Mouse (Mus musculus) hindbrain, embryonic 15.5 days (tissue): ENCODE measurements around the gene Map6d1. TPM values are rescaled to one million over a fixed set of nuclear protein-coding genes. Genes with fewer than 3 reads are reported as not detected.

ENCODE experiments used
- ATAC-seq: fragments of 200-750 bp; cut with Nextera tagmentation; 2 replicates; pipeline ENCODE4 v1.8.0; 2017; ENCODE audit warnings: low read depth, moderate number of reproducible peaks, moderate TSS enrichment; ENCODE audit not compliant: low FRiP score
- H3K27ac ChIP-seq: fragments of 300-500 bp; sonication (generic); replicated peaks from 2 replicates; pipeline ENCODE4 v1.5.1; 2015; ENCODE audit warnings: mild to moderate bottlenecking, inconsistent platforms
- H3K27me3 ChIP-seq: fragments of 300-500 bp; sonication (generic); 2 replicates; pipeline ENCODE4 v1.6.1; 2015; ENCODE audit warnings: control low read depth, inconsistent platforms
- H3K36me3 ChIP-seq: fragments of 300-500 bp; sonication (generic); 2 replicates; pipeline ENCODE4 v1.6.1; 2015; ENCODE audit warnings: control low read depth, inconsistent platforms
- H3K4me1 ChIP-seq: fragments of 300-500 bp; sonication (generic); replicated peaks from 2 replicates; pipeline ENCODE4 v1.6.1; 2015; ENCODE audit warnings: control low read depth, inconsistent platforms
- H3K4me2 ChIP-seq: fragments of 300-500 bp; sonication (generic); 2 replicates; pipeline ENCODE4 v1.6.1; 2015; ENCODE audit warnings: moderate library complexity, mild to moderate bottlenecking, inconsistent platforms
- H3K4me3 ChIP-seq: fragments of 300-500 bp; sonication (generic); 2 replicates; pipeline ENCODE4 v1.5.1; 2015; ENCODE audit warnings: mild to moderate bottlenecking, inconsistent platforms
- H3K9ac ChIP-seq: fragments of 300-500 bp; sonication (generic); 2 replicates; pipeline ENCODE4 v1.6.1; 2015; ENCODE audit warnings: inconsistent platforms
- H3K9me3 ChIP-seq: fragments of 300-500 bp; sonication (generic); 2 replicates; pipeline ENCODE4 v1.6.1; 2016; ENCODE audit warnings: control low read depth, inconsistent platforms
- WGBS: fragments of 180-500 bp; shearing (Covaris S2); methylation state at CpG from one replicate; pipeline ENCODE4 v1.1.7; 2015; 5-methylcytosine and 5-hydroxymethylcytosine counted together
- polyA plus RNA-seq: library from polyadenylated mRNA; unstranded; fragments of >200 nt; fragmentation: Nextera tagmentation; extraction: Ambion mirVana; gene quantifications from 2 replicates; pipeline ENCODE4 v1.2.1, GENCODE M21; 2015

The Map6d1 gene
- polyA plus RNA-seq, 1 experiment from 2014 or later = 7.0 TPM

GRCm38 (mm10) chr16:20228167-20228566 is 13.0 kb downstream of the Map6d1 start:
- H3K36me3 ChIP-seq = peaks cover 60% of the 10 kb centered on the region
- ATAC-seq = no peak

GRCm38 (mm10) chr16:20227504-20227903 is 13.7 kb downstream of the Map6d1 start:
- H3K4me3 ChIP-seq = no peak overlapping the region
- no peak overlapping the region for H3K4me2 ChIP-seq
- H3K27ac ChIP-seq = no peak overlapping the region
- H3K9ac ChIP-seq = no peak overlapping the region
- peaks cover 66% of the 10 kb centered on the region for H3K36me3 ChIP-seq
- no peak; the same call in 1 of the 2 replicates for ATAC-seq
- 87% methylated on average over 6 of the region's 6 CpGs for WGBS
- no peaks in the 10 kb centered on the region for H3K4me1 ChIP-seq
- H3K9me3 ChIP-seq = no peaks in the 10 kb centered on the region
- no peaks in the 10 kb centered on the region for H3K27me3 ChIP-seq

More at GRCm38 (mm10) chr16:20228167-20228566, 13.0 kb downstream of the Map6d1 start:
- 95% methylated on average over 5 of the region's 5 CpGs for WGBS
- H3K4me2 ChIP-seq = no peak overlapping the region
- H3K9me3 ChIP-seq = no peaks in the 10 kb centered on the region
- no peak overlapping the region for H3K9ac ChIP-seq
- H3K4me3 ChIP-seq = no peak overlapping the region
- H3K27me3 ChIP-seq = no peaks in the 10 kb centered on the region
- no peak overlapping the region for H3K27ac ChIP-seq
- H3K4me1 ChIP-seq = no peaks in the 10 kb centered on the region

GRCm38 (mm10) chr16:20226676-20227075 is 14.5 kb downstream of the Map6d1 start:
- H3K4me2 ChIP-seq = no peak overlapping the region
- H3K27ac ChIP-seq = no peak overlapping the region
- H3K36me3 ChIP-seq = peaks cover 73% of the 10 kb centered on the region
- WGBS = 97% methylated on average over 4 of the region's 4 CpGs
- no peaks in the 10 kb centered on the region for H3K4me1 ChIP-seq
- no peak for ATAC-seq
- no peaks in the 10 kb centered on the region for H3K27me3 ChIP-seq
- no peak overlapping the region for H3K9ac ChIP-seq
- no peak overlapping the region for H3K4me3 ChIP-seq
- no peaks in the 10 kb centered on the region for H3K9me3 ChIP-seq

GRCm38 (mm10) chr16:20222726-20223125 is 18.4 kb downstream of the Map6d1 start:
- Histone ChIP-seq H3K27ac (no peak overlapping the region), H3K4me1 (no peaks in the 10 kb centered on the region), H3K27me3 (no peaks in the 10 kb centered on the region), H3K9me3 (no peaks in the 10 kb centered on the region), H3K9ac (no peak overlapping the region), H3K4me3 (no peak overlapping the region), H3K4me2 (no peak overlapping the region), H3K36me3 (peaks cover 77% of the 10 kb centered on the region)
- 99% methylated on average over 6 of the region's 6 CpGs for WGBS
- no peak for ATAC-seq

GRCm38 (mm10) chr16:20213591-20214226 is 27.4 kb downstream of the Map6d1 start:
- Histone ChIP-seq H3K27me3 (no peaks in the 10 kb centered on the region), H3K4me3 (no peak overlapping the region), H3K4me1 (no peaks in the 10 kb centered on the region), H3K9ac (no peak overlapping the region), H3K27ac (no peak overlapping the region), H3K36me3 (peaks cover 84% of the 10 kb centered on the region), H3K4me2 (no peak overlapping the region), H3K9me3 (no peaks in the 10 kb centered on the region)
- ATAC-seq = peak; percentile 30; the same call in 1 of the 2 replicates
- WGBS = 87% methylated on average over 3 of the region's 3 CpGs

GRCm38 (mm10) chr16:20199501-20200201 is 41.5 kb downstream of the Map6d1 start:
- no peak for ATAC-seq
- Histone ChIP-seq H3K27me3 (no peaks in the 10 kb centered on the region), H3K36me3 (peaks cover 68% of the 10 kb centered on the region)

GRCm38 (mm10) chr16:20196962-20197361 is 44.2 kb downstream of the Map6d1 start:
- H3K4me2 ChIP-seq = no peak overlapping the region
- ATAC-seq = no peak
- H3K4me3 ChIP-seq = no peak overlapping the region
- no peak overlapping the region for H3K27ac ChIP-seq
- H3K4me1 ChIP-seq = no peaks in the 10 kb centered on the region
- H3K27me3 ChIP-seq = no peaks in the 10 kb centered on the region
- 93% methylated on average over 5 of the region's 5 CpGs for WGBS
- no peak overlapping the region for H3K9ac ChIP-seq
- H3K9me3 ChIP-seq = no peaks in the 10 kb centered on the region
- H3K36me3 ChIP-seq = peaks cover 76% of the 10 kb centered on the region

More at GRCm38 (mm10) chr16:20199501-20200201, 41.5 kb downstream of the Map6d1 start:
- Histone ChIP-seq H3K4me3 (no peak overlapping the region), H3K27ac (no peak overlapping the region), H3K9ac (no peak overlapping the region), H3K4me2 (no peak overlapping the region), H3K9me3 (no peaks in the 10 kb centered on the region), H3K4me1 (no peaks in the 10 kb centered on the region)
- WGBS = 93% methylated on average over 5 of the region's 5 CpGs

- no peaks in the 10 kb centered on the region for H3K9me3 ChIP-seq
- no peak overlapping the region for H3K27ac ChIP-seq
- no peak overlapping the region for H3K4me2 ChIP-seq
- 99% methylated on average over 3 of the region's 3 CpGs for WGBS
- ATAC-seq = no peak
- H3K9ac ChIP-seq = no peak overlapping the region
- H3K4me3 ChIP-seq = no peak overlapping the region
- peaks cover 75% of the 10 kb centered on the region for H3K36me3 ChIP-seq
- H3K4me1 ChIP-seq = no peaks in the 10 kb centered on the region
- H3K27me3 ChIP-seq = no peaks in the 10 kb centered on the region
Measured at GRCm38 (mm10) chr16:20195546-20195945, 45.6 kb downstream of the Map6d1 start.

GRCm38 (mm10) chr16:20192043-20192442 is 49.1 kb downstream of the Map6d1 start:
- Histone ChIP-seq H3K9me3 (no peaks in the 10 kb centered on the region), H3K36me3 (peaks cover 78% of the 10 kb centered on the region), H3K4me3 (no peak overlapping the region), H3K27me3 (no peaks in the 10 kb centered on the region), H3K4me2 (no peak overlapping the region), H3K9ac (no peak overlapping the region), H3K4me1 (no peaks in the 10 kb centered on the region), H3K27ac (no peak overlapping the region)
- no peak for ATAC-seq

GRCm38 (mm10) chr16:20191161-20191882 is 49.8 kb downstream of the Map6d1 start:
- peaks cover 78% of the 10 kb centered on the region for H3K36me3 ChIP-seq
- 95% methylated on average over 3 of the region's 3 CpGs for WGBS
- H3K4me3 ChIP-seq = no peak overlapping the region
- H3K9me3 ChIP-seq = no peaks in the 10 kb centered on the region
- no peak overlapping the region for H3K27ac ChIP-seq
- no peak overlapping the region for H3K9ac ChIP-seq
- H3K4me2 ChIP-seq = no peak overlapping the region
- H3K4me1 ChIP-seq = no peaks in the 10 kb centered on the region
- ATAC-seq = no peak
- H3K27me3 ChIP-seq = no peaks in the 10 kb centered on the region

GRCm38 (mm10) chr16:20185368-20185767 is 55.8 kb downstream of the Map6d1 start:
- Histone ChIP-seq H3K27me3 (no peaks in the 10 kb centered on the region), H3K36me3 (peaks cover 60% of the 10 kb centered on the region), H3K4me1 (no peaks in the 10 kb centered on the region), H3K9me3 (no peaks in the 10 kb centered on the region), H3K9ac (no peak overlapping the region), H3K4me2 (no peak overlapping the region), H3K4me3 (no peak overlapping the region), H3K27ac (no peak overlapping the region)
- WGBS = 63% methylated on average over 2 of the region's 2 CpGs
- peak; percentile 38; the same call in 1 of the 2 replicates for ATAC-seq
